Mouse (Mus musculus): ENCODE results near the gene Gprc5d.

Gprc5d gene

GRCm38 (mm10) chr6:135070347-135070746, 47.7 kb downstream of the Gprc5d start:
- in situ Hi-C loops (cut with MboI, MseI), result no loop called here

- in situ Hi-C loops (cut with MboI, MseI), result no loop called here
These were observed 48.2 kb downstream of the Gprc5d start for GRCm38 (mm10) chr6:135069856-135070255.

GRCm38 (mm10) chr6:135068221-135068620, 49.9 kb downstream of the Gprc5d start:
- in situ Hi-C loops (cut with MboI, MseI), result no loop called here

GRCm38 (mm10) chr6:135066795-135067445, 51.2 kb downstream of the Gprc5d start:
- in situ Hi-C loops (cut with MboI, MseI), result no loop called here

- in situ Hi-C loops (cut with MboI, MseI), result no loop called here
These were observed 52.7 kb downstream of the Gprc5d start, which contains the start of gene Gprc5a for GRCm38 (mm10) chr6:135065236-135065957. TSS of gene Gprc5a (plus strand) at chr6:135065651.

- in situ Hi-C loops (cut with MboI, MseI), result no loop called here
These were observed 53.5 kb downstream of the Gprc5d start for GRCm38 (mm10) chr6:135064621-135065020.

GRCm38 (mm10) chr6:135060728-135061127, 57.4 kb downstream of the Gprc5d start:
- in situ Hi-C loops (cut with MboI, MseI), result no loop called here
